Mouse (Mus musculus): ENCODE results near the gene Eva1c. TPM values are rescaled to one million over a fixed set of nuclear protein-coding genes. Genes with fewer than 3 reads are reported as not detected.
A peak's percentile ranks its signal among the peaks of the same experiment; 100 is the strongest.

The Eva1c gene
- polyA plus RNA-seq, 1 experiment: 1.7 TPM

DNA sequence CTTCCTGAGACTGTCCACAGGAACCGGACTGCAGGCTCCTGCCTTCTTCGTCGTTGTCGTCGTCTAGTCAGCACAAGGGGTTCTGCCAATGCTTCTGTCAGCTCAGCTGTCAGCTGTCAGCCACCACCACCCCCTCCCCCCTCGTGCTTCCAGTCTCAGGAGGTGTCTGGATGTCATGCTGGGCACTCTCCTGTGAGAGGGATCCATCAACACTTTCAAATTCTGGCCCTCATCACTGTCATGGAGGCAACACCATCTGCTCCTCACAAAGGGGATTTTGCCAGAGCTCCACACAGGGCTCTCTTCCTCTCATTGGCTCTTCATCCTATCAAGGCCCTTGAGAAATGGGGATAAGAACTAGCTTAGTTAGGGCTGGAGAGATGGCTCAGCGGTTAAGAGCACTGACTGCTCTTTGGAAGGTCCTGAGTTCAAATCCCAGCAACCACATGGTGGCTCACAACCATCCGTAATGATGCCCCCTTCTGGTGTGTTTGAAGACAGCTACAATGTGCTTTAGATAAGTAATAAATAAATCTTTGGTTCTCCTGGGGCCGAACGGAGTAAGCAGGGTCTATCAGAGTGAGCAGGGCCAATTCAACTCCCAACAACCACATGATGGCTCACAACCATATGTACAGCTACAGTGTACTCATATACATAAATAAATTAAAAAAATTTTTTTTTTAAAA is 95.1 kb downstream of the Eva1c start:
- Histone ChIP-seq H3K4me3 (ENCODE audit: extremely low read depth, insufficient read depth, insufficient read length) (no peak overlapping the region), H3K27ac (ENCODE audit: insufficient read depth, low read length) (no peak overlapping the region), H3K4me1 (ENCODE audit: control insufficient read depth, insufficient read depth, insufficient read length) (no peaks in the 10 kb centered on the region), H3K27me3 (ENCODE audit: control insufficient read depth, insufficient read depth, low read length) (no peaks in the 10 kb centered on the region), H3K36me3 (ENCODE audit: control insufficient read depth, insufficient read depth, low read length) (peaks cover 5% of the 10 kb centered on the region; the same call in 1 of the 2 replicates)
- TF ChIP-seq POLR2A (IDR thresholded peaks at IDR 0.05; ENCODE audit: low read depth, low read length): no peak
- TF ChIP-seq CTCF (IDR thresholded peaks at IDR 0.05; ENCODE audit: extremely low read depth, insufficient read depth, insufficient read length, insufficient replicate concordance): no peak
- no peak for DNase-seq (ENCODE audit: low read depth in 1 of 2, low spot score in 2 of 2)
- 69% methylated on average over 10 of the region's 10 CpGs for WGBS

DNA sequence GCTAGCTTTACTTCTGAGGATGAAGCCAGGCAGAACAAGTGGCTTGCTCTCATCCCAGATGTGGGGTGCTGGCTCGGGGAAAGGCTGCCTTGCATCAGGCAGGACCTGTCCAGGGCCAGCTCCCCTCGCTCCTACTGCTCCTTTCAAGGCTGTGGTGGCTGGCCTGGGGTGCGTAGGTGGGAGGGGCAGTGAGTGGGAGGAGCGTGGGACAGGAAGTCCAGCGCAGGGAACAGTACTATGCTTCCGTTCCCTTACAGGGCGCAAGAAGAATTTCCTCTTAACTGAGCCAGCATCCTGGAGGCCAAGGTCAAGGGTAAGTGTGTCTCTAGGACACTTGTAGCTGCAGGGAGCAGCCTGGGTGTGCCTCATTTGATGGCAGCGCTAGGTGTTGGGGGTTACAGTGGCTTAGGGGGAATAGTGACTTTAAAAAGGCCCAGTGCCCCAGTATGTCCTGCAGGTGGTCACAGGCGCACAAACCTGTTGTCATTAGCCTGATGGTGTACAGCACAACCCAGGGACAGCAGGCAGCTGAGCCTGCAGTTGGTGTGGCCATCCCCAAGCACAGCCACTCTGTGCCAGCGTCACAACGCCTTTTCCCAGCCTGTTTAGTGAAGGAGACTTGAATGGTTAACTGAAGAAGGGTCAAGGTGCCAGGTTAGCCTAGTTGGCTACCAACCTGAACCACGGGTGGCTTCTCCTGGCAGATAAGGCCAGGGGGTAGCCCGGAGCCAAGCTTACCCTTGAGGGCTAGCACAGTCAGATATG is 98.3 kb downstream of the Eva1c start:
- DNase-seq (ENCODE audit: low read depth in 1 of 2, low spot score in 2 of 2): no peak
- WGBS: 88% methylated on average over 13 of the region's 13 CpGs

DNA sequence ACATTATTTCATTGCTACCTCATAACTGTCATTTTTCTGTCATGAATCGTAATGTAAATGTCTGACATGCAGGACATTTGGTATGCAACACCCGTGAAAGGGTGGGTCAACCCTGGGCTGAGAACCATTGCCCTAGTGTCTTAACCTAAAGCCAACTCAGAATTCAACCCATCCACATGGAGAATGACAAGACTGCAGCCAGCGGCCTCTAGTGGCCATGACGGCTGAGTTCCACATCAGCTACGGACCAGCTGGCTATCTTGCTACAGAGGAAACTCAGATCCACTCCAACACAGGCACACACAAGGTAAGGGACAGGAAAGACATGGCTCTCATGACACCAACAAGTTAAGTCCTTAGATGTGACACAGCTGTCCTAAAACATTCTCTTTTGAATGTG is 98.9 kb downstream of the Eva1c start:
- TF ChIP-seq POLR2A (IDR thresholded peaks at IDR 0.05; ENCODE audit: low read depth, low read length): no peak
- peak; percentile 53; the same call in 1 of the 2 replicates for TF ChIP-seq CTCF (IDR thresholded peaks at IDR 0.05; ENCODE audit: extremely low read depth, insufficient read depth, insufficient read length, insufficient replicate concordance)
- no peaks in the 10 kb centered on the region for H3K4me1 ChIP-seq (ENCODE audit: control insufficient read depth, insufficient read depth, insufficient read length)
- 37% methylated on average over 5 of the region's 5 CpGs for WGBS
- H3K36me3 ChIP-seq (ENCODE audit: control insufficient read depth, insufficient read depth, low read length): peaks cover 6% of the 10 kb centered on the region
- no peak overlapping the region for H3K4me3 ChIP-seq (ENCODE audit: extremely low read depth, insufficient read depth, insufficient read length)
- H3K27me3 ChIP-seq (ENCODE audit: control insufficient read depth, insufficient read depth, low read length): no peaks in the 10 kb centered on the region
- no peak overlapping the region for H3K27ac ChIP-seq (ENCODE audit: insufficient read depth, low read length)
- peak in 1 of 2 experiments; percentile 20 for DNase-seq (ENCODE audit: low read depth in 1 of 2, low spot score in 2 of 2)

More for the DNA sequence above, 98.3 kb downstream of the Eva1c start:
- Histone ChIP-seq H3K4me3 (ENCODE audit: extremely low read depth, insufficient read depth, insufficient read length) (no peak overlapping the region), H3K27me3 (ENCODE audit: control insufficient read depth, insufficient read depth, low read length) (no peaks in the 10 kb centered on the region), H3K4me1 (ENCODE audit: control insufficient read depth, insufficient read depth, insufficient read length) (no peaks in the 10 kb centered on the region), H3K36me3 (ENCODE audit: control insufficient read depth, insufficient read depth, low read length) (peaks cover 6% of the 10 kb centered on the region), H3K27ac (ENCODE audit: insufficient read depth, low read length) (no peak overlapping the region; the same call in 1 of the 2 replicates)
- TF ChIP-seq POLR2A (IDR thresholded peaks at IDR 0.05; ENCODE audit: low read depth, low read length): no peak
- TF ChIP-seq CTCF (IDR thresholded peaks at IDR 0.05; ENCODE audit: extremely low read depth, insufficient read depth, insufficient read length, insufficient replicate concordance): no peak

- H3K36me3 ChIP-seq (ENCODE audit: control insufficient read depth, insufficient read depth, low read length): peaks cover 6% of the 10 kb centered on the region
- WGBS: 90% methylated on average over 4 of the region's 4 CpGs
- no peak overlapping the region for H3K4me3 ChIP-seq (ENCODE audit: extremely low read depth, insufficient read depth, insufficient read length)
- no peak for DNase-seq (ENCODE audit: low read depth in 1 of 2, low spot score in 2 of 2)
- no peak overlapping the region for H3K27ac ChIP-seq (ENCODE audit: insufficient read depth, low read length)
- no peaks in the 10 kb centered on the region for H3K27me3 ChIP-seq (ENCODE audit: control insufficient read depth, insufficient read depth, low read length)
- no peak for TF ChIP-seq POLR2A (IDR thresholded peaks at IDR 0.05; ENCODE audit: low read depth, low read length)
- no peak for TF ChIP-seq CTCF (IDR thresholded peaks at IDR 0.05; ENCODE audit: extremely low read depth, insufficient read depth, insufficient read length, insufficient replicate concordance)
- no peaks in the 10 kb centered on the region for H3K4me1 ChIP-seq (ENCODE audit: control insufficient read depth, insufficient read depth, insufficient read length)
Observed at GRCm38 (mm10) chr16:90927446-90927845, 100.9 kb downstream of the Eva1c start.

DNA sequence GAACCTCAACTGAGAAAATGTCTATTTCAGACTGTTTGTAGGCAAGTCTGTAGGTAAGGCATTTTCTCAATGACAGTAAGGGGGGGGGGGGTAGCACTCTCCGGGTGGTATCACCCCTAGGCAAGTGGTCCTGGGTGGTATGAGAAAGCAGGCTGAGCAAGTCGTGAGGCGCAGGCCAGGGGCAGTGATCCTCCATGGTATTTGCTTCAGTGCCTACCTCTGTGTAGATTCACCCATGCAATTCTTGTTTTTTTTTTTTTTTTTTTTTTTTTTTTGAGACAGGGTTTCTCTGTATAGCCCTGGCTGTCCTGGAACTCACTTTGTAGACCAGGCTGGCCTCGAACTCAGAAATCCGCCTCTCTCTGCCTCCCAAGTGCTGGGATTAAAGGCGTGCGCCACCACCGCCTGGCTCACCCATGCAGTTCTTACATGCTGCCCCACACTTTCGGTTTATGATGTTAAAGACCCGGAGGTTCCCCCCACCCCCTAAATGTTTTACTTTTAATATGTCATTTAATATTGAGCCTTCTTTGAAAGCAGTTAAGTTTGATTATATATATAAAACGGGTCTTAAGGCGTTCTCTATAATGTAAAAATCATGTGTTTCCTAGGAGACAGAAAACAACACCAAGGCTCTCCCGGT is 107.1 kb downstream of the Eva1c start:
- no peak for DNase-seq (ENCODE audit: low read depth in 1 of 2, low spot score in 2 of 2)
- Histone ChIP-seq H3K27me3 (ENCODE audit: control insufficient read depth, insufficient read depth, low read length) (no peaks in the 10 kb centered on the region), H3K4me3 (ENCODE audit: extremely low read depth, insufficient read depth, insufficient read length) (peak overlapping the region; percentile 89), H3K27ac (ENCODE audit: insufficient read depth, low read length) (peak overlapping the region; percentile 66; the same call in 1 of the 2 replicates), H3K36me3 (ENCODE audit: control insufficient read depth, insufficient read depth, low read length) (peaks cover 2% of the 10 kb centered on the region), H3K4me1 (ENCODE audit: control insufficient read depth, insufficient read depth, insufficient read length) (no peaks in the 10 kb centered on the region; the same call in 1 of the 2 replicates)
- WGBS: 29% methylated on average over 13 of the region's 13 CpGs
- TF ChIP-seq CTCF (IDR thresholded peaks at IDR 0.05; ENCODE audit: extremely low read depth, insufficient read depth, insufficient read length, insufficient replicate concordance) (no peak), POLR2A (IDR thresholded peaks at IDR 0.05; ENCODE audit: low read depth, low read length) (no peak)

- peak overlapping the region; percentile 66 for H3K27ac ChIP-seq (ENCODE audit: insufficient read depth, low read length)
- peaks cover 3% of the 10 kb centered on the region for H3K36me3 ChIP-seq (ENCODE audit: control insufficient read depth, insufficient read depth, low read length)
- H3K4me1 ChIP-seq (ENCODE audit: control insufficient read depth, insufficient read depth, insufficient read length): no peaks in the 10 kb centered on the region; the same call in 1 of the 2 replicates
- peak overlapping the region; percentile 89 for H3K4me3 ChIP-seq (ENCODE audit: extremely low read depth, insufficient read depth, insufficient read length)
- 1% methylated on average over 38 of the region's 38 CpGs for WGBS
- TF ChIP-seq POLR2A (IDR thresholded peaks at IDR 0.05; ENCODE audit: low read depth, low read length) (no peak), CTCF (IDR thresholded peaks at IDR 0.05; ENCODE audit: extremely low read depth, insufficient read depth, insufficient read length, insufficient replicate concordance) (no peak)
- no peak for DNase-seq (ENCODE audit: low read depth in 1 of 2, low spot score in 2 of 2)
- H3K27me3 ChIP-seq (ENCODE audit: control insufficient read depth, insufficient read depth, low read length): no peaks in the 10 kb centered on the region
Observed at GRCm38 (mm10) chr16:90934193-90934686, 107.7 kb downstream of the Eva1c start.

Measured in spleen, adult 2 months (tissue).